Mouse (Mus musculus): ENCODE data around the gene Synj2.
"Not testable (repeated sequence)": the region's sequence is repeated elsewhere in the genome, so short reads cannot be mapped to it uniquely, and the experiment has no call there.

The Synj2 gene

GRCm38 (mm10) chr17:6003661-6004060 lies 62.6 kb downstream of the Synj2 start:
- no peak for DNase-seq

- no peak for DNase-seq
Measured at GRCm38 (mm10) chr17:6005246-6005637, 64.2 kb downstream of the Synj2 start.

- DNase-seq: no peak
Measured at GRCm38 (mm10) chr17:6005638-6006471, 64.8 kb downstream of the Synj2 start.

DNA sequence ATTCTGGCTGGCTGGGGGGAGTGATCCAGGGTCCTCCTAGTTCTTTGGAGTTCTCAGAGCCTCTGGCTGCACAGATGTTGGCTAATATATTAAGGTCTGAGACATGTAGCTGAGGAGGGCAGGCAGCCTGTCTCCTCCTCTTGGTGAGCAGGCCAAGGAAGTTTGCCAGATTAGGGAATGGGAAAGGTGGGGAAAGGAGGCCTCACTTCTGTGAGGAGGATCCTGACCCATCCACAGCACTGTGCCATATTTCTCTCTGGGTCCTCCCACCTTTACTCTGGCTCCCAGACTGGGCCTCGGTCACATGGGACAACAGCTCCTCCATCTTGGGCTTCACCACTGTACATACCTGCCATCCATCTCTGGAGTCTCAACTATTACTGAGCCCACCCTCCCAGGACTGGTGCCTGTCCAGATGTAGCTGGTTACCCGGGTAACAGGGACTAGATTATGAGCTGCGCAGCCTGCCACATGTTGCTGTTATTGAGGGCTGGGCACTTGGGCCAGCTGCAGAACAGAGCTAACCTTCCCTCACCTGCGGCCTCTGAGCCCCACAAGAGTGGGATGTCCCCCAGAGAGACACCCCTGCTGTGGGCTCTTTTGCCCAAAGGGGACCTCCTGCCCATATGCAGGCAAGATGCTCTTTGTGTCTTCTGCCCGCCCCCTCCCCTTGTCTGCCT lies 66.2 kb downstream of the Synj2 start:
- no peak for DNase-seq

DNA sequence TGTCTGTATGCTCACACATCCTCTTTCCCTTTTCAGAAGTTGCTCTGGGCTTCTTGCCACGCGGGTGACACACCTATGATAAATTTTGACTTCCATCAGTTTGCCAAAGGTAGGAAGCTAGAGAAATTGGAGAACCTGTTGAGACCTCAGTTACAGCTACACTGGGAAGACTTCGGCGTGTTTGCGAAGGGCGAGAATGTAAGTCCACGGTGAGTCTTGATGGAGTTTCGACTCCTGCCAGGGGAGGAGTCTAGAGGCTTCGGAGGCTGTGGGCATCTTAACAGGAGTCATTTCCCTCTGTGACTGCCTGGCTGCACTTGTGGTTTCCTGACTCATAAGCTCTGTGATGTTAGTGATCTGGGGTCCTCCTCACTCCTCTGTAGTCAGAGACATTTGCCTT lies 66.8 kb downstream of the Synj2 start:
- DNase-seq: no peak

DNA sequence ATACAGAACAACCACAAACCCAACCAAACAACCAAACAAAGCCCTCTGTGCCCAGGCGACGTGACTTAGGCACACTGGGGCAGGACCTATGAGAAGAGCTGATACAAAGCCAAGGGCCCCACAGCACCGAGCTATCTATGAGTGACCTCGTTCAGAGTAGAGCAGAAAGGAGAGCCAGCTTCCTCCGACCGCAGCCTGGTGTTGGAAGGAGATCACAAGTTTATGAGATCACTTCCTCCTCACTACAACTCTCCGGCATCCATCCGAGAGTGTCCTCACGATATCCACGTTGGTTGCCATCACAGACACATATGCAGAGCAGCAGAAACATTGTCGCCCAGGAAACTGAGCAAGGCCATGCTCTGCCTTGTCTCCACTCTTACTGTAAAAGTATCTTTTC lies 67.5 kb downstream of the Synj2 start:
- no peak for DNase-seq

DNA sequence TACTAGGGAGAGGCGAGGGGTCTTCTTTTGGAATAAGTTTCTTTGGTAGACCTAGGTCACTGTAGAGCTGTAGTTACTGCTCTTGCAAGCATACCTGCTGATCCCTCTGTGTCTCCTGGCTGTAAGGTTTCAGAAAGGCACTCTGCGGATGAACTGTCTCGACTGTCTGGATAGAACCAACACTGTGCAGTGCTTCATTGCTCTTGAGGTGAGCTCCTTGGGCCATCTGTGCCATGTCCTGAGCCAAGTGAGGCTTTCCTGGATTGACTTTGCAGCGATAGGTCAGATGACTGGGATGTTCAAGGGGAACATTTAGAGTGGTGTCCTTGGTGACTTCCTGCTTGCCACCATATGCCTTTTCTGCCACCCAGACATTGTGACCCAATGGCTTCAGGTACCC lies 68.5 kb downstream of the Synj2 start:
- no peak for DNase-seq

DNA sequence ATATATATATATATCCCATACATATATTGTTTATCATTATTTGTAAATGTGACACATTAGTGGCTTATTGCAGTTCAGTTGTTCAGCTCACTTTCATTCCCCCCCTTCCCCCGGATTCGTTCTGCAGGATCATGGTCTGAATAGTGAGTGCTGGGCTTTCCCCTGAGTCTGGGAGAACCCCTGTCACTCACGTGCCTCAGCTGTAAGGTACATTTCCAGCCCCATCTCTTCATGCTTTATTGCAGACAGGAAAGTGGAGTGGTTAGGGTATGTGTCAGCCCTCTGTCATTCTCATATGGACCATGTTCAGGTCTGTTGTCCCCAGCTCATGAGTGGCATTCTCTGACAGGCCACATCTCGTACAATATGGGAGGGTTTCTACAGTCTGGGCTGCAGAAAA lies 72.0 kb downstream of the Synj2 start:
- DNase-seq: no peak

GRCm38 (mm10) chr17:6014985-6015384 lies 73.9 kb downstream of the Synj2 start:
- DNase-seq: no peak

GRCm38 (mm10) chr17:6016213-6016780 lies 75.2 kb downstream of the Synj2 start:
- DNase-seq: no peak

GRCm38 (mm10) chr17:6017268-6017667 lies 76.2 kb downstream of the Synj2 start:
- DNase-seq: no peak

- no peak for DNase-seq
Measured at GRCm38 (mm10) chr17:6018348-6018747, 77.3 kb downstream of the Synj2 start.

DNA sequence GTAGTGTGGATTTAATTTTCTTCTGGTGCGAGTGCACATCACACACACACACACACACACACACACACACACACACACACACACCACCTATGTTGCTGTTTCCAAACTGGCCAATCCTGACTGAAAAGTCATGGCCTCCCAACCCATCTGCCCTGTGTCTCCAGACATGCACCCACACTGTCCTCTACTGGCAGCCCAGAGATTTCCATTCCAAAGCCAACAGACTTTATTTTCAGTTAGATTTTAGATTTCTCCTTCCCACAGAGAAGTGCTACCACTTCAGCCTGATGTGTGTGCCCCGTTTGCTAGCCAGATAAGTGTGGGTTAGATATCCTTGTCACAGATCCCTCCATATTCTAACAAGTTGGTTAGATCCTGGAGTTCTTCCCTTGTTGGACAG lies 78.7 kb downstream of the Synj2 start:
- peak; percentile 60 for DNase-seq

DNA sequence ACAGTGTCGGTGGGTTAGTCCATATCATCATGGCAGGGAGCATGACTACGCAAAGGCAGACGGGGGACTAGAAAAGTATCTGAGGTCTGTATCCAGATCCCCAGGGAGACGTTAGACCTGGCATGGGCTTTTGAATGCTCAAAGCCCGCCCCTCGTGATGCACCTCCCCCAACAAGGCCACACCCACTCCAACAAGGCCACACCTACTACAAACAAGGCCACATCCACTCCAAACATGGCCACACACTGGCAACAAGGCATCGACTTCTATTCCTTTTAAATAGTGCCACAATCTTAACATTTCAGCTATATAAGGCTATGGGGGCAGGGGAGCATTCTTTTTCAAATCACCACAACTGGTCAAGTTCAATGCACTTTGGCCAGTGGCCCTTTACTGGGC lies 79.6 kb downstream of the Synj2 start:
- no peak for DNase-seq

DNA sequence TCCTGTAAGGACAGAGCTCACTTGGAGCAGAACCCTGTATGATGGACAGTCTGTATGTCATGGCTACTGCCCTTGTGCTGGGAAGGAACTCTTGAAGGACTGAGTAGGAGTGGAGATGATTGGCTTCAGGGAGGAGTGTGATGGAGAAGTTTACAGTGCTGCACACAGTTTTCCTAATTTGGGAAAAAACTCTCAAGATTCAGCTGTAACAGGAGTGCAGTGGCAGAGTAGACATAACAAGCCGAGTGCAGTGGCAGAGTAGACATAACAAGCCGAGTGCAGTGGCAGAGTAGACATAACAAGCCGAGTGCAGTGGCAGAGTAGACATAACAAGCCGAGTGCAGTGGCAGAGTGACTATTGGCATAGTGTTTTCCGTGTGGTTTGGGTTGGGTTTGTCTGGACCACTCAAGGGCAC lies 80.3 kb downstream of the Synj2 start:
- DNase-seq: not testable (repeated sequence)

- DNase-seq: no peak
Measured at GRCm38 (mm10) chr17:6025831-6026230, 84.8 kb downstream of the Synj2 start.

- no peak for DNase-seq
Measured at GRCm38 (mm10) chr17:6035661-6036060, 94.6 kb downstream of the Synj2 start.

- DNase-seq: no peak
Measured at GRCm38 (mm10) chr17:6036458-6036857, 95.4 kb downstream of the Synj2 start.

DNA sequence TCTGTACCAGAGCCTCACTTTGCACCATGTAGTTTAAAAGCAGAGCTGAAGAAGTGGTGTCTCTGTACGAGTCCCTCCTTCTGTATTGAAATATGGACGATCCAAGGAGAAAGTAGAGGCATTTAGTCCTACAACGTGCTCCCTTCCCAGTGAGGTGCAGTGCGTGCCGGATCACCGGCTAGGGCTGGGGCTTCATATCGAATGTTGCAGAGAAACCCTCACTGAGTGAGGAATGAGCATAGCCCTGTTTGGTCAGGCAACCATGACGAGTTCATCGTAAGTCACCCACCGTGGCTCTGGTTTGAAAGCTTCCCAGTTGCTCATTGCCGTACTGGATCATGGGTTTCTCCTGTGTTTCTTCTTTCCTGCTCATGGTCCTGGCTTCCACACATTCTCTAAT lies 95.8 kb downstream of the Synj2 start:
- DNase-seq: no peak

- no peak for DNase-seq
Measured at GRCm38 (mm10) chr17:6037507-6037906, 96.4 kb downstream of the Synj2 start.

DNA sequence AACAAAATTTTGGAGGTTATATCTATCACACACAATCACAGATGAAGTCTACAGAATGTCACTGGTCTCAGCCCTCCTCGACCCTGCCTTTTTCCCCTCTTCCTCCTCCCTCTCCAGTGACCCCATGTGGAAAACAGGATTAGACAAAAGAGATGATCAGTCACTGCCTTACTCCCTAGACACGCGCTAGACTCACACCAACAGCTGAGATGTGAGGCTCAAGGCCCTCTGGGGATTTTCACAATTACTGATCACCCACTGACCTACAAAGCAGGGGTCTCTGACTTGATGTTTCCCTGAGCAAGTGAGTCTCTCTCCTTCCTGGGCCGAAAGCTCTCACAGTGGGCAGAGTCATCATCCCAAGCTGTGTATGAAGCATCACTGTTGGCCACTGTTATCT lies 111.7 kb downstream of the Synj2 start:
- no peak for DNase-seq

- peak; percentile 36 for DNase-seq
Measured at GRCm38 (mm10) chr17:6054934-6055355, 113.9 kb downstream of the Synj2 start.

GRCm38 (mm10) chr17:6062793-6063192 lies 121.7 kb downstream of the Synj2 start:
- DNase-seq: no peak

DNA sequence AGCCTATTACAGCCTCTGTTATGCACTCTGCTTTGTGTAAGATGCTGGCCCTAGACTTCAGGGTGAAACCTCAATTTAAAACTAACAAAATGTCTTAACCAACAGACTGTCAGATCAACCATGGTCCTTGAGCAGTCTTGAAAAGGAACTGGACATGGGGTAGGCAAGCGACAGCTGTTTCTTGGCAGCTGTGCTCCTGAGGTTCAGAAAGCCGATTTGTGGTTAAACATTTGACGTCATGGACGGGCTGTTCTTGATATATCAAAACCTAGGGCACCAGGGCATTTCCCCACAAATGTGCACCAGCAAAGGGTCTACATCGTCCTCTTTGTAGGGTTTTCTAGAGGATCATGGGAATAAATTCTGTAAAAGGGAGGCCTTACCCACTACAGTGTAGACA lies 122.5 kb downstream of the Synj2 start:
- no peak for DNase-seq

All from cerebellum, adult 8-10 months (tissue).